Mouse (Mus musculus) megakaryocyte, embryonic 14.5 days (primary cell): ENCODE results near the gene Ing5. TPM values are rescaled to one million over a fixed set of nuclear protein-coding genes. Genes with fewer than 3 reads are reported as not detected.

Experiments
- polyA plus RNA-seq: library from polyadenylated mRNA; stranded (reverse); fragments of >175 nt; gene quantifications from 2 replicates; pipeline ENCODE4 v1.2.3, GENCODE M21; 2012; ENCODE audit warnings: low replicate concordance; ENCODE audit not compliant: insufficient read depth

Ing5 gene
- polyA plus RNA-seq, 1 experiment, result 0.46 TPM

Other genes starting within 250 kb of the Ing5 start
- 21.0 and 51.8 TPM in 2 replicates for gene Stk25, start 145.3 kb upstream of the Ing5 start, polyA plus RNA-seq
- 0.84 TPM in 1 of 2 replicates, not detected in the other for gene Bok, start 118.3 kb upstream of the Ing5 start, polyA plus RNA-seq
- gene Atg4b, start 52.5 kb upstream of the Ing5 start, polyA plus RNA-seq, result 2.2 and 7.0 TPM in 2 replicates
- gene Thap4, start 49.1 kb upstream of the Ing5 start, polyA plus RNA-seq, result 40.4 and 184 TPM in 2 replicates
- gene Dtymk, start 2.0 kb upstream of the Ing5 start, polyA plus RNA-seq, result 4.6 and 45.2 TPM in 2 replicates
- gene D2hgdh, start 20.9 kb downstream of the Ing5 start, polyA plus RNA-seq, result 0.55 TPM in 1 of 2 replicates, not detected in the other
- not detected in 2 replicates for gene Gal3st2, start 57.3 kb downstream of the Ing5 start, polyA plus RNA-seq
- 0.20 TPM in 1 of 2 replicates, not detected in the other for gene Gal3st2b, start 114.3 kb downstream of the Ing5 start, polyA plus RNA-seq
- not detected in 2 replicates for gene Gal3st2c, start 186.5 kb downstream of the Ing5 start, polyA plus RNA-seq
- gene Neu4, start 216.5 kb downstream of the Ing5 start, polyA plus RNA-seq, result not detected in 2 replicates
- 0.15 TPM in 1 of 2 replicates, not detected in the other for gene Pdcd1, start 248.6 kb downstream of the Ing5 start, polyA plus RNA-seq